Mouse (Mus musculus) stomach, postnatal 0 days (tissue): Measurements from ENCODE around the gene Nlrc5. TPM values are rescaled to one million over a fixed set of nuclear protein-coding genes. Genes with fewer than 3 reads are reported as not detected.

Experiments
- ATAC-seq: fragments of 200-750 bp; cut with Nextera tagmentation; 2 replicates; pipeline ENCODE4 v1.8.0; 2017; ENCODE audit not compliant: low FRiP score, low TSS enrichment
- DNase-seq: peaks from one replicate; pipeline ENCODE4 v3.0.0-alpha.2; 2016; ENCODE audit warnings: low spot score
- H3K27ac ChIP-seq: fragments of 300-500 bp; sonication (generic); replicated peaks from 2 replicates; pipeline ENCODE4 v1.5.1; 2014; ENCODE audit warnings: mild to moderate bottlenecking, control low read depth
- H3K27me3 ChIP-seq: fragments of 300-500 bp; sonication (generic); 2 replicates; pipeline ENCODE4 v1.6.1; 2014; ENCODE audit warnings: low read length; ENCODE audit not compliant: control insufficient read depth, insufficient read depth
- H3K36me3 ChIP-seq: fragments of 300-500 bp; sonication (generic); 2 replicates; pipeline ENCODE4 v1.6.1; 2014; ENCODE audit warnings: low read length, mixed read lengths; ENCODE audit not compliant: control insufficient read depth, insufficient read depth
- H3K4me1 ChIP-seq: fragments of 300-500 bp; sonication (generic); replicated peaks from 2 replicates; pipeline ENCODE4 v1.6.1; 2014; ENCODE audit warnings: antibody characterized with exemption; ENCODE audit not compliant: control insufficient read depth, insufficient read depth
- H3K4me2 ChIP-seq: fragments of 300-500 bp; sonication (generic); replicated peaks from 2 replicates; pipeline ENCODE4 v1.6.1; 2014; ENCODE audit warnings: low read depth, mild to moderate bottlenecking, control low read depth, moderate library complexity
- H3K4me3 ChIP-seq: fragments of 300-500 bp; sonication (generic); 2 replicates; pipeline ENCODE4 v1.5.1; 2014; ENCODE audit warnings: low read depth, low read length, control low read depth
- H3K9ac ChIP-seq: fragments of 300-500 bp; sonication (generic); 2 replicates; pipeline ENCODE4 v1.6.1; 2014; ENCODE audit warnings: mild to moderate bottlenecking, low read length, control low read depth, mixed read lengths
- H3K9me3 ChIP-seq: fragments of 300-500 bp; sonication (generic); 2 replicates; pipeline ENCODE4 v1.6.1; 2016; ENCODE audit warnings: low read length; ENCODE audit not compliant: control insufficient read depth
- CTCF ChIP-seq: IDR thresholded peaks from 2 replicates; pipeline ENCODE4 v1.5.1; 2016; ENCODE audit warnings: antibody characterized with exemption, low read depth, mild to moderate bottlenecking, moderate library complexity
- EP300 ChIP-seq: optimal IDR thresholded peaks from 2 replicates; pipeline ENCODE3; 2016; ENCODE audit warnings: antibody characterized with exemption
- WGBS: fragments of 180-500 bp; shearing (Covaris S2); extraction: QIAGEN DNeasy Blood & Tissue Kit; methylation state at CpG from one replicate; pipeline ENCODE4 v1.1.7; 2014; 5-methylcytosine and 5-hydroxymethylcytosine counted together
- polyA plus RNA-seq: library from polyadenylated mRNA; unstranded; fragments of >200 nt; fragmentation: Nextera tagmentation; extraction: Ambion mirVana; gene quantifications from 2 replicates; pipeline ENCODE4 v1.2.1, GENCODE M21; 2015

Gene Nlrc5
- polyA plus RNA-seq = 0.44 and 0.62 TPM in 2 replicates

DNA sequence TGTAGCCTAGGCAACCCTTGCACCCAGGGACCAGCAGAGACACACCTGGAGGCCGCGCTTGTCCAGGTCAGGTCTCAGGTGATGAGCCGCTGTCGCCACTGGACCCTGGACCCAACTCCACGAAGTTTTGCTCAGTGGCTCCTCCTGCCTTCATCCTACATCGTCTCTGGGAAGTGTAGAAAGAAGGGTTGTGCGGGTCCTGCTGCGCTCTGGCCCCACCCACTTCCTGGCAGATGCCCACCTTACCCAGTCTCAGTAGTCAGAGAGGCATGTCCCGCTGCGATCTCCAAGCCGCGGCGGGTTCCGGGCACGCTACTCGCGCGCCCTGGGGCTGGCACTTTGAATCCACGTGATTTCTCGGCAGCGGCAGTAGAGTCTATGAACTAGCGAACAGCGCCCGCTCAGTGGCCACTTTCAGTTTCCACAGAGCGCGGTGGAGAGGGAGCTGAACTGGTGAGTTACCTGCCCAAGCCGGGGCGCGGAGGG, at the start of gene Nlrc5:
Gene Nlrc5, plus strand, starts transcription at position 376 of the 486 bp plus-strand sequence.
- Histone ChIP-seq H3K27me3 (no peaks in the 10 kb centered on the region), H3K9me3 (no peaks in the 10 kb centered on the region), H3K4me1 (0 out of 2 replicates have a peak, but pooled peaks cover 2% of the 10 kb centered on the region), H3K9ac (peak within 1 kb of the TSS; percentile 43), H3K27ac (no peak within 1 kb of the TSS), H3K4me3 (peak within 1 kb of the TSS; percentile 46), H3K36me3 (no peaks in the 10 kb centered on the region), H3K4me2 (peak within 1 kb of the TSS; percentile 87)
- ATAC-seq (peak; percentile 80), DNase-seq (peak; percentile 81)
- WGBS = 3% methylated on average over 29 of the region's 29 CpGs
- no peak for TF ChIP-seq EP300
- peak; percentile 52 for TF ChIP-seq CTCF

DNA sequence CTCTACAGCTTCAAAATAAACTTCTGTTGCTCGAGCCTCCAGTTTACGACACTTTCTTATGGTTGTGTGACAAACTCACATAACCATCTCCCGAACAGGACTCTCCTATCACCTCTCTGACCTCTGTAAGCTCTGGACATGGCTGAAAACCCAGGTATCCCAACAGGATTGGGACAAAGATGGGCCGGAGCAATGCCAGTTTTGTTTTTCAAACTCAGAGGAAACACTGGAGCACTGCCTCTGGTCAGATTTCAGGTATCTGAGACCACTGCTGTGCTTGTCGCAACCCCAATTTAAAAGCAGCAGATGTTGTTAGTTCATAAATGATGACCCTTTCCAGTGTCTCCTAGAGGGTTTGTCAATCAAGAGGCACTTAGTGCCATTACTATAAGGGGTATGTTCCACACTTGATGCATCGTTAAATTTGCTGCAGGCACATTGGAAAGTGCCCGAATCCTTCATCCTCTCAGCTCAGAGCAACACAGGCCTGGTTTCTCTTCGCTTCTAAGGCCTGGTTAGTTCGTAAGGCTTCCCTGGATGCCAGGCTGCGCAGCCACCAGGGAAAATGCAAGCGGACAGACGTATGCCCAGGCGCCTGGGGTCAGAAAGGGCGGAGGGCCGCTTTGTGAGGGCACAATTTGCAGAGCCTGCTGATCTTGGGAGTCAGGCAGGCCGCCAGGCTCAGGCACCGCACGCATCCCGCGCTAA, 48.5 kb upstream of the Nlrc5 start:
- H3K9ac ChIP-seq = peak overlapping the region; percentile 80
- peak overlapping the region; percentile 91 for H3K4me2 ChIP-seq
- H3K27ac ChIP-seq = peak overlapping the region; percentile 99
- no peaks in the 10 kb centered on the region for H3K27me3 ChIP-seq
- H3K36me3 ChIP-seq = peaks cover 13% of the 10 kb centered on the region; the same call in 1 of the 2 replicates
- WGBS = 26% methylated on average over 20 of the region's 20 CpGs
- DNase-seq (no peak), ATAC-seq (no peak; the same call in 1 of the 2 replicates)
- peak overlapping the region; percentile 84 for H3K4me3 ChIP-seq
- no peak for TF ChIP-seq EP300
- no peaks in the 10 kb centered on the region for H3K9me3 ChIP-seq
- no peaks in the 10 kb centered on the region for H3K4me1 ChIP-seq

DNA sequence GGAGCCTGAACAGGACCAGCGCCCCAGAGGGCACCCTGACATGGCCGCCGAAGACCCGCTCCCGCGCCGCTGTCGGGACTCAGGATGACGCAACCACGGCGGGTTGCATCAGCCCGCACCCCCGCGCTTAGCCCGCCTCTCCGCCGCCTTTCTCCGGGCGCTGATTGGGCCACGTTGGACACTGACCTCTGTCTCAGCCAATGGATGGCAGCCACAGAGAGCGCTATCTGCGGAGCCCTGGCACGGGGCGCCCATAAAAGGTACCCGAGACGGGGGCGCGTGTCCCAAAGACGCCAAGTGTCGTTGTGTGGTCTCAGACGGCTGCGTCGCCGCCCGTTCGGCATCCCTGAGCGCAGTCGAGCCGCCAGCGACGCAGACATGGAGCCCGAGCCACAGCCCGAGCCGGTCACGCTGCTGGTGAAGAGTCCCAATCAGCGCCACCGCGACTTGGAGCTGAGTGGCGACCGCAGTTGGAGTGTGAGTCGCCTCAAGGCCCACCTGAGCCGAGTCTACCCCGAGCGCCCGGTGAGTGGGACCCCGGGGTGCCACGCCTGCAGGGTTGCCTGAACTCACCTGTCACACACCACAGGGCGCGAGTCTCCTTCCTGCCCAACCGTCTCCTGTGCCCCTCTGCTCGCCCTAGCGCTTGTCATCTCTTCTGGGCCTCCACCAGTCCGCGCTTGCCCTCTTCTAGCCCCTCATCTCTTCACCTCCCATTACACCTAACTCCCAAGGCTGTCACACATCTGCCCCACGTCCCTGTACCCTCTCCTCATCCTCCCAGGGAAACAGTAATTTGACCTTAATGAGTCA, 47.7 kb upstream of the Nlrc5 start, which contains the start of gene Herpud1:
Gene Herpud1, plus strand, starts transcription at position 225 of the 813 bp plus-strand sequence.
- H3K4me1 ChIP-seq = no peaks in the 10 kb centered on the region
- peak within 1 kb of the TSS; percentile 95 for H3K9ac ChIP-seq
- under 1% methylated on average over 61 of the region's 65 CpGs for WGBS
- H3K4me3 ChIP-seq = peak within 1 kb of the TSS; percentile 84
- peak within 1 kb of the TSS; percentile 99 for H3K27ac ChIP-seq
- H3K27me3 ChIP-seq = no peaks in the 10 kb centered on the region
- ATAC-seq = peak; percentile 96
- H3K4me2 ChIP-seq = peak within 1 kb of the TSS; percentile 91
- DNase-seq = peak; percentile 98
- H3K9me3 ChIP-seq = no peaks in the 10 kb centered on the region
- H3K36me3 ChIP-seq = peaks cover 19% of the 10 kb centered on the region
- no peak; the same call in 1 of the 2 replicates for TF ChIP-seq CTCF
- peak; percentile 35 for TF ChIP-seq EP300

DNA sequence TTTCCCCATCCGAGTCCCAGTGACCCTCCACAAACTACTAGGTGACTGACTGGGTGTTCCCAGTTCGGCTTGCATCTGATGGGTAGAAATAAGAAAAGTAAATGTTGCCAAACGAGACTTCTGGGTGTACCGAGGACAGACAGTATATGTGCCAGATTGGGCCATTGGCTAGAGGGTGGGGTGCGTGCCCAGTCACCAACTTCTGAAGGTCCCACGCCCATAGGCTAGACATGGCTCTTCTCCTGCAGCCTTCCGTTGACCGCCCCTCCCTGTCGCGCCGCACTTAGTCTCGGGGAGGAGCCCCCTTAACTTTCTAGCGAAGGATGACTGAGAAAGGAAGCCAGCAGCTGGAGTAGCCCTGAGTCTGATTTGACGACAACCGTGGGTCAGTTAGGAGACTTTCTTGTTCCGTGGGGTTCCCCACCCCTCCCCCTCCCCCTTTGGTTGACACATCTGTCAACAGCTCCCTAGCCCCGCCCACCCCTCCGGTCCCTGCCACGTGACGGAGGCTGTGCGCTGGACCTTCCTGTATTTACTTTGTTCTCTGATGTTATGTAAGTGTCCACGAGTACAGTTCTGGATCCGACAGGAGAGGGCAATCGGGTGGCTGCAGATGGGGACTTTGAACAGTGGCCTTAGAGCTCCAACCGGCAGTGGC, 47.0 kb upstream of the Nlrc5 start:
- H3K4me2 ChIP-seq = peak overlapping the region; percentile 91
- H3K4me1 ChIP-seq = no peaks in the 10 kb centered on the region
- H3K27ac ChIP-seq = peak overlapping the region; percentile 99
- WGBS = under 1% methylated on average over 25 of the region's 25 CpGs
- DNase-seq (peak; percentile 94), ATAC-seq (peak; percentile 71)
- H3K27me3 ChIP-seq = no peaks in the 10 kb centered on the region
- peak overlapping the region; percentile 84 for H3K4me3 ChIP-seq
- H3K9ac ChIP-seq = peak overlapping the region; percentile 95
- peaks cover 24% of the 10 kb centered on the region for H3K36me3 ChIP-seq
- no peak for TF ChIP-seq EP300
- no peak for TF ChIP-seq CTCF
- H3K9me3 ChIP-seq = no peaks in the 10 kb centered on the region

DNA sequence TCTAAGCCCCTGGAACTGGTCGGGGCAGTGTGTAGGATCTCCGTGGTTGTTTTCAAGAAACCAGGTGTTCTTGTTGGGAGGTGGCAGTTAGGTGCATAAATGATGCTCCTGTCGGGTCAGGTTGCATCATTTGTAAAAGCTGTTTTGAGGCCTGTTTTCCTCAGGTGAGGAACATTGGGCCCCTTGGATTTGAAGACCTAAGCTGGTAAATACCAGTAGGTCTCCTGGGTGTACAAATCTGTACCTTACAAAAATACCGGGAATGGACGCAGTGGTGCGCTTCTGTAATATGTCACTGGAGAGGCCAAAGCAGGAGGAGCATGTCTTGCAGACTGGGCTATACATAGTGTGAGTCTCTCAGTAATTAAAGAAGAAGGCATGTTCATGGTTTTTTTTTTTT, 46.4 kb upstream of the Nlrc5 start:
- peak overlapping the region; percentile 91 for H3K4me2 ChIP-seq
- 10% methylated on average over 6 of the region's 6 CpGs for WGBS
- no peaks in the 10 kb centered on the region for H3K4me1 ChIP-seq
- no peaks in the 10 kb centered on the region for H3K9me3 ChIP-seq
- TF ChIP-seq CTCF (no peak), EP300 (peak; percentile 31)
- H3K27me3 ChIP-seq = no peaks in the 10 kb centered on the region
- H3K36me3 ChIP-seq = peaks cover 29% of the 10 kb centered on the region
- H3K27ac ChIP-seq = peak overlapping the region; percentile 99
- H3K4me3 ChIP-seq = peak overlapping the region; percentile 84
- H3K9ac ChIP-seq = peak overlapping the region; percentile 95
- ATAC-seq (no peak; the same call in 1 of the 2 replicates), DNase-seq (no peak)
